Mouse (Mus musculus) adrenal gland, adult (tissue): ENCODE results near the gene Gm28043.

Source experiments
- DNase-seq, 2 experiments: peaks; one replicate each; pipeline ENCODE4 v3.0.0; 2022 to 2023; ENCODE audit warnings: low spot score in 1 of 2; ENCODE audit not compliant: inconsistent age in 2 of 2

Gm28043 gene

GRCm38 (mm10) chr17:29623488-29623887 is 8.8 kb downstream of the Gm28043 start:
- no peak for DNase-seq

DNA sequence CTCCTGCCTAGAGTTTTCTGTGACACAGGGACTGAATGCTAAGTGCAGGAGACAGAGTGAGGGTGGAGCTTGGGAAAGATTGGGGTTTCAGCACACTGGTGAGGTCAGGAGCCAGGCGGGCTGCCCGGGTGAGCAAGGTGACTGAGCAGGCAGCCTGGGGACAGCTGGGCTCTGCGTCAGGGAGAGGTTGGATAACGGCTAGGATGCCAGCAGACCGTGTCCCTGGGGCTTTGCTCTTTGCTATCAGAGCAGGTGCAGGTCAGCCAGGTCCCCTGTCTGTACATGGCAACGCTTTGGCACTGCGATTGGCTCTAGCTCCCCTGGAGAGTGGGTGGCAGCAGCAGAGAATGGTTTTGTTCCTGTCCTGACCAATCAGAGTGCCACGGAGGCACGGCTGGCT is 12.6 kb downstream of the Gm28043 start:
- no peak for DNase-seq

GRCm38 (mm10) chr17:29628946-29629345 is 14.3 kb downstream of the Gm28043 start:
- no peak for DNase-seq

GRCm38 (mm10) chr17:29629620-29630019 is 14.9 kb downstream of the Gm28043 start:
- no peak for DNase-seq

- no peak for DNase-seq
These were observed 17.6 kb downstream of the Gm28043 start for GRCm38 (mm10) chr17:29632312-29632711.

- no peak for DNase-seq
These were observed 20.8 kb downstream of the Gm28043 start for GRCm38 (mm10) chr17:29635492-29635891.

- peak; percentile 38 to 77 for DNase-seq
These were observed 21.4 kb downstream of the Gm28043 start for GRCm38 (mm10) chr17:29636118-29636517.

DNA sequence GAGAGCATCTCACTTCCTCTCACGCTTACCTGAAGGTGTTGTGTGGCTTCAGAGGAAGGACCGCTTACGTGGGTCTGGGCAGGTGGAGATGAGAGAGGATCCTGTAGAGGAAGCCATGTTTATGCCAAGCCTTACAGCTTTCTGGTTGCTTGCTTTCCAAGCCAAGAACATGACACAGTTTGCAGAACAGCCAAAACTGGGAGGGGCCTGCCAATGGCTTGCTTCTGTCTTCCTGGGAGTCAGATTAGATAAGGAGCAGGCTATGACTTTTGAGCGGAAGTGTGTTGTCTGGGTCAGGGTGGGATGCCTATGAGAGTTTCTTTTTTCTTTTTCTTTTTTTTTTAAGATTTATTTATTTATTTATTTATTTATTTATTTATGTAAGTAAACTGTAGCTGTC is 22.7 kb downstream of the Gm28043 start:
- peak in 1 of 2 experiments; percentile 67 for DNase-seq

DNA sequence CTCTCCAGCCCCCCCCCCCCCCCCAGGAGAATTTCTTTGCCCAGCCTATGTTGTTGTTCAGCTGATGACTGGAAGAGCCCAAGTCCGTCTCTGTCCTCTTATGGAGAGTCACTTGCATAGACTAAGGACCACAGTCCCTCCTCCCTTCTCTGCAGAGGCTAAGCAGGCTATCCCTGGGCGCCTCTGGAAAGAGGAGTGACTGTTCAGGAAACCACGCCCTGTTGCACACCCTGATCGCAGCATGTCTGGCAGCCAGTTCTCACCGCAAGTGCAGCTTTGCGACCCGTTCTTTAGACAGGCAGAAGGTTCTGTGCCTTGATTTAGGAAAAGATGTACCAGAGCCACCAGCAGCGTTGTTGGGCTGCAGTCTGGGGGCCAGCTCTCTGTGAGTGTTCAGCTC is 23.2 kb downstream of the Gm28043 start:
- no peak for DNase-seq

GRCm38 (mm10) chr17:29640971-29641370 is 26.3 kb downstream of the Gm28043 start:
- peak; percentile 80 to 91 for DNase-seq

GRCm38 (mm10) chr17:29642219-29642618 is 27.5 kb downstream of the Gm28043 start:
- DNase-seq = no peak

DNA sequence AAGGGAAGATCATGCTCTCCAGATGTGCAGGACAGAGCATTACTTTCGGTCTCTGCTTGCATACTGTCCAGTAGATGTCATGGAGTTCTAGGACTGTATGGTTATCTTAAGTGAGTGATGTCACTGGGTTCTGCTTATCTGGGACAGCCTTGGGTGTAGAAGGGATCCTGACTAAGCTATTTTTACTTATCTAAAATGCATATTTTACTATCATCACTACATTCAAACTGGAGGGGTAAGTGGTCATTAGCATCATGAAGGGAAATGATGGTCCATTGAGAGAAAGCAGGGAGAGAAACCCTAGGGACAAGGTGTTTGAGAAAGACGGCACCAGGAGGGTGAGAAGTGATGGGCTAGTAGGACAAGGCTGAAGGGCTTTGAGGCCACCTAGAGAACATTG is 43.6 kb downstream of the Gm28043 start:
- no peak for DNase-seq

DNA sequence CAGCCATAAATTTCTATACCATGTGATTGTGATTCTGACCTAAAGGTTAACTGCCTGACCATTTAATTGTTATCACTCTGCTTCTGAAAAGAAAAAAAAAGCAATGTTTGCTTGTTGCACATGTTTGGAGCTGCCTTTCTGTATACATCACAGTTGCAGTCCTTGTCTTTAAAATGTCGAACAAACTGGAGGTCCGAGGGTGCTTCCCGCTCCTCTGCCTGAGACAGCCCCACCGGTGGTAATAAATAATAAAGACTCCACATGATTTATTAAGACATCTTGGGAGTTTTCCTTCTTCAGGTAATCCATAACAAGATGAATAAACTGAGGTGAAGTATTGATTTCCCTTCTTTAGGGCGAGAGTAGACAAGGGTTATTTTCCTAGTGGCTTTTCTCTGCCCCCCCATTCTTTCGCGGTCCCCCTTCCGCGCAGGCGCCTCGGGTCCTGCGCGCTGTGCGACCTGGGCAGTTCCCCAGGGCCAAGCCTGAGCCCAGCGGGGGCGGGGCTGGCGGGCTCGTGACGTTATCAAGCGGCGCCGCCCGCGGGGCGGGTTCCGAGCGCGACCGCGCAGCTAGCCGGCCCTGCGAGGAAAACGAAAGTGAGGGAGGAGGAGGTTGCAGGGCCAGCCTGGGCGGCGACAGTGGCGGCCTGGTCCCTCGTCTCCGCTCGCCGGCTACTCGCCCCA is 45.5 kb downstream of the Gm28043 start, which contains the start of gene Cmtr1:
TSS of gene Cmtr1 (plus strand) at position 520 of the 686 bp plus-strand sequence.
- peak; percentile 98 to 99 for DNase-seq

GRCm38 (mm10) chr17:29660762-29661391 is 46.2 kb downstream of the Gm28043 start:
- no peak for DNase-seq

- no peak for DNase-seq
These were observed 47.5 kb downstream of the Gm28043 start for GRCm38 (mm10) chr17:29662145-29662544.

GRCm38 (mm10) chr17:29668051-29668986 is 53.6 kb downstream of the Gm28043 start:
- peak; percentile 30 to 82 for DNase-seq

GRCm38 (mm10) chr17:29669030-29669429 is 54.4 kb downstream of the Gm28043 start:
- no peak for DNase-seq

DNA sequence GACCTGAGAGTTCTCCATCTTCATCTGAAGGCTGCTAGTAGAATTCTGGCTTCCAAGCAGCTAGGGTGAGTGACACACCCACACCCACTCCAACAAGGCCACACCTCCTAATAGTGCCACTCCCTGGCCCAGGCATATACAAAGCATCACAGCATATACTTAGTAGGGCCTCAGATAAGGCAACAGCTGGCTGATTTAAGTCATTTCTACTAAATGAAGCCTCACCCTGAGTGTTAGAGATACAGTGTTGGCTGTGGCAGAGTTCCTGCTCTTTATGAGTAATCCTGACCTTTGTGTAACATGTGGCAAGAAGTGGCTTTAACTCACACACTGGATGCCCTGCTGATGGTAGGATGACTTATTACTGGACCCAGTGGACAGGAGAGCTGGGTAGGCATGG is 55.3 kb downstream of the Gm28043 start:
- DNase-seq = peak in 1 of 2 experiments; percentile 74

DNA sequence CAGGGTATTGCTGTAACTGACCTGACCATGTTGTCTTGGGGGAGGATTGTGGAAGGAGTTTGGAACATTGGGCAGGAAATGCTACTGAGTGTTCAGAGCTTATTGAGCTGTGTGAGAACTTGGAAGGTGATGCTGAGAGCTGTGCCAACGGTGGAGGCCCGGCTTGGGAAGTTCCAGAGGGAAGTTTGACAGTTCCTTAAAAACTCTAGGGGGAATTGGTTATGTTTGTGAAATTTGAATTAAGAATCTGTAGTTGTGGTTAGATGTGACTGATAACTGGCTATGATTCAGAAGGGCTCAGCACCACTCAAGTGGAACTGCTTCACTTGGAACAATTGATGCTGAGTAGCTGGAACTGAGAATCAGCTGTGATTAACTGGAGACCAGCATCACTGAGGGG is 56.3 kb downstream of the Gm28043 start:
- DNase-seq = no peak

DNA sequence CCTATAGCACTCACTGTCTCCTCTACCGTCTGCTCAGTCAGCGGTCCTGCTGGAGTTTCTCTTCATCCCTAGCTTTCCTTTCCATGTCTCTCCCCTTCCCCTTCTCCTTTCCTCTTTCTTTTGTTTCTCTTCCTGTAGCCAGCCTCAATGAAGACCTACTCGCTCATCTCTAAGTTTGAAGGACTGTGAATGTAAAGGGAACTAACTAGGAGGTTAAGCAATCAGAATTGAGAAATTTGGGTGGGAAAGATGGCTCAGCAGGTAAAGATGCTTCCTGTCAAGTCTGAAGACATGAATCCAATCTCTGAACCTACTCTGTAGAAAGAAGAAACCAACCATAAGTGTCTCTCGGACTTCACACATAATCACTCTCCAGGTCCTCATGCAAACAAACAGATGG is 58.6 kb downstream of the Gm28043 start:
- DNase-seq = no peak

- no peak for DNase-seq
These were observed 63.9 kb downstream of the Gm28043 start for GRCm38 (mm10) chr17:29678526-29678925.
